Mouse (Mus musculus) cerebellum, adult 2 months (tissue): ENCODE measurements around the gene Mea1. TPM values are rescaled to one million over a fixed set of nuclear protein-coding genes. Genes with fewer than 3 reads are reported as not detected.

ENCODE experiments used
- DNase-seq, 2 experiments: peaks; one replicate each; pipeline ENCODE4 v3.0.0; 2021
- H3K27ac ChIP-seq: fragments of 200-500 bp; 2 replicates; pipeline ENCODE4 v1.5.1; 2012; ENCODE audit warnings: low read length, control low read depth, inconsistent platforms; ENCODE audit not compliant: insufficient read depth
- H3K27me3 ChIP-seq: fragments of 200-500 bp; 2 replicates; pipeline ENCODE4 v1.6.1; 2012; ENCODE audit warnings: inconsistent platforms, mild to moderate bottlenecking, low read length, moderate library complexity; ENCODE audit not compliant: control insufficient read depth, insufficient read depth
- H3K4me1 ChIP-seq: fragments of 200-500 bp; 2 replicates; pipeline ENCODE4 v1.6.1; 2011; ENCODE audit warnings: low read length; ENCODE audit not compliant: control insufficient read depth, insufficient read depth
- H3K4me3 ChIP-seq: fragments of 200-500 bp; replicated peaks from 2 replicates; pipeline ENCODE3; 2011; ENCODE audit warnings: mild to moderate bottlenecking, low read depth, low read length, control low read depth; ENCODE audit not compliant: insufficient read depth
- CTCF ChIP-seq: fragments of 200-500 bp; IDR thresholded peaks from 2 replicates; pipeline ENCODE4 v1.5.1; 2011; ENCODE audit warnings: low read depth, mild to moderate bottlenecking, control low read depth, low read length, moderate library complexity, borderline replicate concordance; ENCODE audit not compliant: insufficient read depth
- POLR2A ChIP-seq: fragments of 200-500 bp; IDR thresholded peaks from 2 replicates; pipeline ENCODE4 v1.6.1; 2011; ENCODE audit warnings: low read length, control low read depth, borderline replicate concordance; ENCODE audit not compliant: insufficient read depth
- WGBS: fragments of 180-500 bp; shearing (Covaris S2); methylation state at CpG from one replicate; pipeline ENCODE4 v1.1.7; 2018; 5-methylcytosine and 5-hydroxymethylcytosine counted together
- polyA plus RNA-seq: library from polyadenylated mRNA; depleted of rRNA; stranded (reverse); fragments of >200 nt; gene quantifications from 2 replicates; pipeline ENCODE4 v1.2.3, GENCODE M21; 2012

Gene Mea1
- polyA plus RNA-seq, 1 experiment: 147 TPM

DNA sequence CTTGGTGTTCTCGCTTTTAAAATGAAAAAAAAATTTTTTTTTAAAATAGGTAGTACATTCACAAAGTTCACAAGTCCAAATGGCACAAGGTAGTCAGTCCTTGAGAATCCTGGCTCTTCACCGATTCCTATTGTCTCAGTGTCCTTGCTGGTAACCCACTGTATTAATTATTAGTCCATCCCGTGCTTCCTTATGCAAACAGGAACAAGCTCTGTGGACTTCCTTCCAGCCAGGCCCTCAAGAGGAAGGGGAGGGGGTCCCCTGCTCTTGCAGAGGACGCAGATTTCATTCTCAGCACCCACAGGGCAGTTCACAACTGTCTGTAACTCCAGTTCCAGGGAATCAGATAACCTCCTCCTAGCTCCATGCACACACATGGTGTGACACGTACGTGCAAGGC, 22.5 kb upstream of the Mea1 start:
- Histone ChIP-seq H3K4me3 (no peak overlapping the region), H3K27ac (no peak overlapping the region), H3K4me1 (peaks cover 14% of the 10 kb centered on the region), H3K27me3 (no peaks in the 10 kb centered on the region)
- TF ChIP-seq CTCF (no peak), POLR2A (no peak)
- 82% methylated on average over 6 of the region's 6 CpGs for WGBS
- DNase-seq: no peak

DNA sequence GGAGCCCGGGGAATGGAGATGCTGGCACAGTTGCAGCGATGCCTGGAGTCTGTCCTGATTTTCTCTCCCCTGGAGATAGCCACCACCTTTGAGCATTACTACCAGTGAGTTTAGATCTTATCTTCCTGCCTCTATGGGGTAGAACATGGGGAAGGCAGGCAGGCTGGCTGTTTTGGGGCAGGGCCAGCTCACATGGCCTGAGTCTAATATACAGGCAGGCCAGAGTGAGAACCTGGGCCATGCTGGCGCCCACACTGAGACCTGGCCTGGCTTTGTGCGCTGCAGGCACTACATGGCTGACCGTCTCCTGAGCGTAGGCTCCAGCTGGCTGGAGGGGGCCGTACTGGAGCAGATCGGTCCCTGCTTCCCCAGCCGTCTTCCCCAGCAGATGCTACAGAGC, 17.2 kb upstream of the Mea1 start:
- DNase-seq: peak in 1 of 2 experiments; percentile 81
- Histone ChIP-seq H3K4me3 (peak overlapping the region; percentile 50), H3K27me3 (no peaks in the 10 kb centered on the region), H3K27ac (peak overlapping the region; percentile 87), H3K4me1 (peaks cover 30% of the 10 kb centered on the region)
- TF ChIP-seq CTCF (no peak), POLR2A (no peak)
- 17% methylated on average over 9 of the region's 9 CpGs for WGBS

DNA sequence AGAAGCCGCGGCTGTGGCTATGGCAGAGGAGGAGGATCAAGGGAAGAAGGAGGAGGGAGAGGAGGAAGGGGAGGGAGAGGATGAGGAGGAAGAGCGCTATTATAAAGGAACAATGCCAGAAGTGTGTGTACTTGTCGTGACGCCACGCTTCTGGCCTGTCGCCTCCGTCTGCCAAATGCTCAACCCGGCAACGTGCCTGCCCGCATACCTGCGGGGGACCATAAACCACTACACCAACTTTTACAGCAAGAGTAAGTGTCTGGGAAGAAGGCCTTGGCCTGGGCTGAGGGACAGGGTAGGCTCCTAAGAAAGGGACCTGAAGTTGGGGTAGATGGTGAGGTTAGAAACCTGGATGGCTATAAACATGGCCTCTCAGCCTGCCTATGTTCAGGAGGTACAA, 16.6 kb upstream of the Mea1 start:
- TF ChIP-seq POLR2A (no peak), CTCF (no peak)
- WGBS: 14% methylated on average over 12 of the region's 12 CpGs

DNA sequence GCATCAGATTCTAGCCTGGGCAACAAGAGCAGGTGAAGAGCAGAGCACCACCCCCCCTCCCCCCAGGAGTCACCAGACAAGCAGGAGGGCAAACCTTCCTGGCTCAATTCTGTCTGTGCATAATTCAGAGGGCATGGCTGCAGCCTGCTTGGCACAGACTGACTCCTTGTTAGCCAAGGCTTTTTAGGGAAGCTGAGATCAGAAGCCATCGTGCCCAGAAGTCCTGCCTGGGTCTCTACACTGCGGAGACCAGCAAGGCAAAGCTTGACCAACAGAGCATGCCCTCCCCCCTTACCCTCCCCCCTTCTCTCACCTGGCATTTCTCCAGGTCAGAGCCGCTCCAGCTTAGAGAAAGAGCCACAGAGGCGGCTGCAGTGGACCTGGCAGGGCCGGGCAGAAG, 15.9 kb upstream of the Mea1 start:
- peak overlapping the region; percentile 49 for H3K4me3 ChIP-seq
- TF ChIP-seq CTCF (no peak), POLR2A (0 out of 2 replicates have a peak, but pooled peaks have one; percentile 14)
- DNase-seq: peak; percentile 77 to 89
- H3K27me3 ChIP-seq: no peaks in the 10 kb centered on the region
- H3K4me1 ChIP-seq: peaks cover 30% of the 10 kb centered on the region
- H3K27ac ChIP-seq: peak overlapping the region; percentile 87
- WGBS: 6% methylated on average over 5 of the region's 5 CpGs

More for the DNA sequence above, 16.6 kb upstream of the Mea1 start:
- peak overlapping the region; percentile 87 for H3K27ac ChIP-seq
- DNase-seq: peak; percentile 79 to 82
- peaks cover 30% of the 10 kb centered on the region for H3K4me1 ChIP-seq
- H3K27me3 ChIP-seq: no peaks in the 10 kb centered on the region
- H3K4me3 ChIP-seq: peak overlapping the region; percentile 50

DNA sequence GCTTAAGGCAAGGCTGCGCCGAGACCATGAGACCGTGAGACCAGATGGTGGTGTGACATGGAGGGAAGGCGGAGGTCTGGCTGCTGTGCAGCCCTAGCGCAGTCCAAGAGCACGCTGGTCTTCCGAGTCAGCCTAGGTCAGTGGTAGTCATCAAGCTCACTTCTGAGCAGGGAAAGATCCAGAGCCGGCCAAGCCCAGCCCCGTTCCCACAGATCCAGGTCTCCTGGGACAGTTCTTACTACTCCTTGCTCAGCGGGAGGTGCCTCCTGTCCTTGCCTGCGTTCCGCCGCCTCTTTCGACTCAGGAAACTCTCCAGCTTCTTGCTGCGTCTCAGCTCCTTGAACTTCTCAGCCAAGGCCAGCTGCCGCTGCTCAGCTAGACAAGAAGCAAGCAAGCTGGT, 10.9 kb upstream of the Mea1 start:
- H3K27me3 ChIP-seq: no peaks in the 10 kb centered on the region
- no peak for TF ChIP-seq CTCF
- no peak for TF ChIP-seq POLR2A
- H3K4me3 ChIP-seq: no peak overlapping the region
- DNase-seq: no peak
- peaks cover 14% of the 10 kb centered on the region for H3K4me1 ChIP-seq
- 61% methylated on average over 16 of the region's 16 CpGs for WGBS
- no peak overlapping the region for H3K27ac ChIP-seq

DNA sequence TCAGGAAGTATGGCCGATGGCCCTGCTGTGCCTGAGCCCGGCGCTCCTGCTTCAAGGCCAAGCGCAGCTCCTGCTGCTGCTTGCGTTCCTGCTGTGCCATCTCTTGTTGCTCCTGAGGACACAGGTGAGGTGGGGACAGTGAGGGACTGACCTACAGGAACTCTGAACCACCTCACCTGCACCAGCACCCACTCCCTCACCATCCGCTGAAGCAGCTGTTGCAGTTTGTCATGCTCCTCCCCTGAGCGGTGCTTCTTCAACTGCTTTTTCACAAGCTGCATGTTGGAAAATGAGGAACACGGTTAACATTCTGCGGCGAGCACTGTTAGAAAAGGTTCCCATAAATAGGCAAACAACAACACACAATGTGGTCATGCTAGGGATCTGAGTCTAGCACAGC, 8.7 kb upstream of the Mea1 start:
- Histone ChIP-seq H3K4me1 (0 out of 2 replicates have a peak, but pooled peaks cover 7% of the 10 kb centered on the region), H3K27me3 (no peaks in the 10 kb centered on the region), H3K27ac (no peak overlapping the region), H3K4me3 (no peak overlapping the region)
- WGBS: 80% methylated on average over 10 of the region's 10 CpGs
- DNase-seq: no peak
- TF ChIP-seq CTCF: no peak
- TF ChIP-seq POLR2A: no peak

DNA sequence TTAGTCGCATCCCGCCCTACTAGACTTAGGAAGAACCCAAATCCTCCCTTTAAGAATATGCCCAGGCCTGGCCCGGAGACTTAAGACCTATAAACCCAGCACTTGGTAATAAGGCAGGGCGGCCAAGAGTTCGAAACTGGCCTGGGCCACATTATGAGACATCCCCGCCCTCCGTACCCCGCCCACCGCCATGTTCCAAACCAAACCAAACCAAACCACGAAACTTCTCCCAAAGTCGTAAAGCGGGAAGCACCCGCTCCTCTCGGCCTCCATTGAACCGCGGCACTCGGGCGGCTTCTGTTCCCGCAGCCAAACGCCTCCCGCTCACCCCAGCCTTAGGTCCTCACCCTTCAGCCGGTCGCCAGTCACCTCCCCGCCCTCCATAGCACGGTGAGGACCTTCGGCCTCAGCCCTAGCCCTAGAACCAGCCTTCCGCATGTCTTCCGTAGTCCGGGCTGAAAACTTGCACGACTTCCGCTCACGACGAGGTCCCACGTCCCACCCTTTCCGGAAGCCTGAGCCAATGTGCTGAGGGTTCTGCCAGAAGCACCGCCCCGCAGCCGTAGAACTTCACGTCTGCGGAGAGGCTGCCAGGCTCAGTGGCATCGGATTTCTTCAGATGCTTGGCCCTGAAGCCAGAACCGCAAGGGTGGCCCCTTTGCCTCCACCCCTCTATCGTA, 4.6 kb upstream of the Mea1 start, which contains the start of gene Rrp36:
Rrp36 (minus strand) TSS at position 503 of the 680 bp plus-strand sequence.
- DNase-seq: peak; percentile 89
- TF ChIP-seq POLR2A (peak; percentile 65; the same call in 1 of the 2 replicates), CTCF (no peak)
- peak within 1 kb of the TSS; percentile 94 for H3K4me3 ChIP-seq
- WGBS: under 1% methylated on average over 43 of the region's 43 CpGs
- H3K27ac ChIP-seq: no peak within 1 kb of the TSS
- no peaks in the 10 kb centered on the region for H3K27me3 ChIP-seq
- peaks cover 15% of the 10 kb centered on the region for H3K4me1 ChIP-seq

DNA sequence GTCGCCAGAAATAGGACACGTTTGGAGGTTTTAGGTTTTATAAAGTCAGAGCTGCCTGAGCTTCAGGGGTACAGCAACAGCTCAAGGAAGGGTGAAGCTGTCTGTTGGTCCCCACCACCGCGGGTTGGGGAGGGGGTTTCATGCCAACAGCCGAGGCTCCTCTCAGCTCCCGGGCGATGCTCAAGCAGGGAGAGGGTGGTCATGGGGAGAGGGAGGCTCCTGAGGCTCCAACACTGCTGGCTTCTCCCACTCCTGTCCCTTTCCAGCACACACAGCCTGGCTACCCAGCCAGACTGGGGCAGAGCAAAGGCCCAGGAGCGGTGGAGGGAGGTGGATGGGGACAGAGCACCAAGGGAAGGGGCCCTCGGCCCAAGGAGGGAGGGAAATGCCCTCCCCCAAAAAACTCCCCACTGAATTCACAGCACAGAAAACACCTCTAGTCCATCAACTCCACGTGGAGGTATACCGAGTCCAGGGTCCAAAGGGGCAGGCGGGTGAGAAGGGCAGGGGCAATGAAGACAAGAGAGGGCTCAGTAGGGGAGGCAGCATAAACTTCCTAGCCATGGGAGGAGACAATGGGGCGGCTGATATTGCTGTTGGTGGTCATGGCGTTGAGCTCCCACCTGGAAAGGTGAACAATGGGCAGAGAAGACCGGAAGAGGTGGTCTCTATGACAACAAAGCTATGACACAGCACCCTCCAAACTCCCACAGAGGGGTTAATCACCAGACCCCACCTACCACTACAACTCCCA, 3.9 kb upstream of the Mea1 start:
- Histone ChIP-seq H3K27me3 (no peaks in the 10 kb centered on the region), H3K4me3 (peak overlapping the region; percentile 94), H3K27ac (no peak overlapping the region), H3K4me1 (peaks cover 17% of the 10 kb centered on the region)
- WGBS: 12% methylated on average over 15 of the region's 15 CpGs
- TF ChIP-seq POLR2A (no peak), CTCF (no peak)
- DNase-seq: no peak
